8 mouse cellular contexts compared by ENCODE assay signal in genomic region chr12:85686466-85687216, GRCm38 (mm10). TPM values are rescaled to one million over a fixed set of nuclear protein-coding genes. Genes with fewer than 3 reads are reported as not detected.
DNase-seq lines count a peak whose midpoint lies in the region; ATAC-seq and TF ChIP-seq lines count a peak whose summit lies in the region.

Batf (plus strand) TSS chr12:85686669.

- no peak for TF ChIP-seq CTCF in liver, embryonic 14.5 days (IDR thresholded peaks at IDR 0.05; ENCODE audit: low read depth)

- H3K27me3 ChIP-seq in midbrain, embryonic 10.5 days (ENCODE audit: low read depth, poor library complexity, severe bottlenecking), result no peaks in the 10 kb centered on the region
- H3K27me3 ChIP-seq in midbrain, embryonic 14.5 days (ENCODE audit: control insufficient read depth, insufficient read depth, low read length), result no peaks in the 10 kb centered on the region
- H3K27me3 ChIP-seq in heart, embryonic 14.5 days (ENCODE audit: control insufficient read depth, insufficient read depth, low read length), result no peaks in the 10 kb centered on the region
- H3K27me3 ChIP-seq in liver, embryonic 14.5 days (ENCODE audit: control insufficient read depth, insufficient read depth, low read length), result no peaks in the 10 kb centered on the region

- H3K4me2 ChIP-seq in midbrain, embryonic 14.5 days (ENCODE audit: low read length), result no peak within 1 kb of the TSS
- H3K4me2 ChIP-seq in heart, embryonic 14.5 days (ENCODE audit: low read length), result peak within 1 kb of the TSS; percentile 62
- peak within 1 kb of the TSS; percentile 48 for H3K4me2 ChIP-seq in liver, embryonic 14.5 days (ENCODE audit: low read depth)

- WGBS in midbrain, embryonic 10.5 days, result 44% methylated on average over 22 of the region's 22 CpGs
- 54% methylated on average over 21 of the region's 22 CpGs for WGBS in midbrain, embryonic 14.5 days
- 19% methylated on average over 22 of the region's 22 CpGs for WGBS in heart, embryonic 14.5 days
- 4% methylated on average over 22 of the region's 22 CpGs for WGBS in liver, embryonic 14.5 days (ENCODE audit: insufficient replicate concordance)

- TF ChIP-seq EP300 in liver, embryonic 14.5 days (IDR thresholded peaks at IDR 0.05; ENCODE audit: low read depth), result no peak

- H3K36me3 ChIP-seq in midbrain, embryonic 10.5 days, result no peaks in the 10 kb centered on the region
- H3K36me3 ChIP-seq in midbrain, embryonic 14.5 days (ENCODE audit: control insufficient read depth, insufficient read depth, low read length), result no peaks in the 10 kb centered on the region
- H3K36me3 ChIP-seq in heart, embryonic 14.5 days (ENCODE audit: control insufficient read depth, insufficient read depth, low read length), result no peaks in the 10 kb centered on the region
- no peaks in the 10 kb centered on the region for H3K36me3 ChIP-seq in liver, embryonic 14.5 days (replicated peaks; ENCODE audit: control insufficient read depth, insufficient read depth, low read depth)

- no peaks in the 10 kb centered on the region for H3K9me3 ChIP-seq in midbrain, embryonic 10.5 days (replicated peaks)
- no peaks in the 10 kb centered on the region for H3K9me3 ChIP-seq in midbrain, embryonic 14.5 days (ENCODE audit: control insufficient read depth, low read length)
- H3K9me3 ChIP-seq in heart, embryonic 14.5 days (ENCODE audit: control insufficient read depth, low read length), result 0 out of 2 replicates have a peak, but pooled peaks cover 4% of the 10 kb centered on the region
- H3K9me3 ChIP-seq in liver, embryonic 14.5 days (ENCODE audit: control insufficient read depth, low read length), result no peaks in the 10 kb centered on the region

- no peak for ATAC-seq in midbrain, embryonic 14.5 days (ENCODE audit: low FRiP score, low TSS enrichment)
- no peak for ATAC-seq in heart, embryonic 14.5 days (ENCODE audit: insufficient number of reproducible peaks, insufficient read depth, low FRiP score, low read depth)
- ATAC-seq in liver, embryonic 14.5 days (ENCODE audit: insufficient read depth), result no peak
- no peak for ATAC-seq in erythroid progenitor cell, adult 5-6 weeks (replicated peaks; ENCODE audit: low FRiP score, poor library complexity, severe bottlenecking)

- H3K4me3 ChIP-seq in midbrain, embryonic 10.5 days, result peak within 1 kb of the TSS; percentile 16; the same call in 1 of the 2 replicates
- H3K4me3 ChIP-seq in midbrain, embryonic 14.5 days (replicated peaks; ENCODE audit: low read depth, low read length), result no peak within 1 kb of the TSS
- H3K4me3 ChIP-seq in heart, embryonic 14.5 days (ENCODE audit: control insufficient read depth in 1 of 2, insufficient read depth in 1 of 2, low read depth in 1 of 2, low read length in 2 of 2), result peak within 1 kb of the TSS; percentile 36 to 40
- H3K4me3 ChIP-seq in liver, embryonic 14.5 days (ENCODE audit: insufficient read depth in 1 of 2, low read depth in 2 of 2, low read length in 2 of 2), result peak within 1 kb of the TSS; percentile 14 to 26

- no peak for DNase-seq in midbrain, embryonic 10.5 days (ENCODE audit: low spot score)
- no peak for DNase-seq in midbrain, embryonic 14.5 days
- no peak for DNase-seq in liver, embryonic 14.5 days (ENCODE audit: low read depth in 3 of 3, low spot score in 3 of 3)
- peak; percentile 36 to 53 for DNase-seq in spleen, postnatal 10 days (ENCODE audit: low spot score in 2 of 2)
- no peak for DNase-seq in right cerebral cortex, postnatal 4 days
- no peak for DNase-seq in right cerebral cortex, postnatal 36 days (ENCODE audit: low spot score in 2 of 2)

- H3K4me1 ChIP-seq in midbrain, embryonic 10.5 days, result peaks cover 6% of the 10 kb centered on the region; the same call in 1 of the 2 replicates
- H3K4me1 ChIP-seq in midbrain, embryonic 14.5 days (ENCODE audit: control insufficient read depth, insufficient read depth, low read length), result no peaks in the 10 kb centered on the region
- H3K4me1 ChIP-seq in heart, embryonic 14.5 days (ENCODE audit: control insufficient read depth in 2 of 2, insufficient read depth in 2 of 2, low read length in 2 of 2), result peaks cover 15 to 25% of the 10 kb centered on the region in 2 experiments
- peaks cover 0 to 2% of the 10 kb centered on the region in 2 experiments; a peak in 1 of 4 replicates for H3K4me1 ChIP-seq in liver, embryonic 14.5 days (replicated peaks; ENCODE audit: control insufficient read depth in 2 of 2, insufficient read depth in 2 of 2, low read length in 1 of 2)

- H3K27ac ChIP-seq in midbrain, embryonic 10.5 days (replicated peaks), result no peak within 1 kb of the TSS; the same call in 1 of the 2 replicates
- H3K27ac ChIP-seq in midbrain, embryonic 14.5 days (replicated peaks; ENCODE audit: low read depth, low read length), result no peak within 1 kb of the TSS
- H3K27ac ChIP-seq in heart, embryonic 14.5 days (replicated peaks in 1 of 2; ENCODE audit: control insufficient read depth in 1 of 2, insufficient read depth in 1 of 2, low read depth in 2 of 2, low read length in 2 of 2), result no peak within 1 kb of the TSS
- no peak within 1 kb of the TSS for H3K27ac ChIP-seq in liver, embryonic 14.5 days

- H3K9ac ChIP-seq in midbrain, embryonic 14.5 days (replicated peaks; ENCODE audit: low read length), result no peak within 1 kb of the TSS
- peak within 1 kb of the TSS; percentile 63 for H3K9ac ChIP-seq in heart, embryonic 14.5 days (ENCODE audit: low read length)
- H3K9ac ChIP-seq in liver, embryonic 14.5 days (replicated peaks), result no peak within 1 kb of the TSS

RNA-seq across cellular contexts. Expression of gene Batf, which starts in this region (rescaled TPM):
- 1.8 and 2.6 TPM in 2 replicates for polyA plus RNA-seq in midbrain, embryonic 10.5 days (2016; fragmentation: Nextera tagmentation; extraction: Ambion mirVana)
- 0.68 TPM in 1 of 2 replicates, not detected in the other for polyA plus RNA-seq in midbrain, embryonic 14.5 days (2014; fragmentation: Nextera tagmentation; extraction: Ambion mirVana)
- 4.5 and 5.0 TPM in 2 replicates for polyA plus RNA-seq in heart, embryonic 14.5 days (2014; fragmentation: Nextera tagmentation; extraction: Ambion mirVana)
- 2.6 and 3.6 TPM in 2 replicates for polyA plus RNA-seq in liver, embryonic 14.5 days (2012; rRNA removed)
- 2.8 and 3.7 TPM in 2 replicates for polyA plus RNA-seq in liver, embryonic 14.5 days (2014; fragmentation: Nextera tagmentation; extraction: Ambion mirVana)
- total RNA-seq in erythroid progenitor cell, adult 5-6 weeks (2015; ENCODE audit: low replicate concordance), result 10.8 TPM in 1 of 2 replicates, not detected in the other
- total RNA-seq in erythroid progenitor cell, adult 5-6 weeks (2017; ENCODE audit: low replicate concordance), result 0.61 and 6.3 TPM in 2 replicates

Comparison
In these comparisons a context has a peak if more than half of its experiments do, and no peak if none do; other contexts are left out.
1. DNase-seq: peak in spleen, postnatal 10 days (2 of 2); none in midbrain, embryonic 10.5 days (single experiment), midbrain, embryonic 14.5 days (single experiment), liver, embryonic 14.5 days (0 of 3), right cerebral cortex, postnatal 4 days (single experiment) and right cerebral cortex, postnatal 36 days (0 of 2).